Mouse (Mus musculus): Measurements from ENCODE around the gene Rdm1.

Gene Rdm1

DNA sequence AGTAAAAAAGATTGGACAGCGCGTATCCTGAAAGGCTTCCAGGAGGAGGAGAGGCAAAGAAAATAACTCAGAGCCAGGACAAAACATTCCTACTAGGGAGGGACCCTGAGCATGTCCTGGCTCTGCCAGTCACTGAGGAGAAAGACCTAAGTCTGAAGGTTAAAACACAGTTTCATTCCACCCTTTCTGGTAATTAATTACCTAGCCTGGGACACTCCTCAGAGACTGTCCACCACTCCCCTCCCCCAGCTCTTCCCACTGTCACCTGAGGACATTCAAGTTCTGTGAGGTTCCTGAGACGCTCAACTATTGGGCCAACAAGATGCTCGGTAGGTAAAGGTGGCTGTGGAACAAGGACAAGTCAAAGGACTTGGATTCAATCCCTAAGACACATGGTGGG, 48.4 kb downstream of the Rdm1 start:
- in situ Hi-C loops (cut with MboI; ENCODE audit: unreplicated experiment in 2 of 2): no loop called here

DNA sequence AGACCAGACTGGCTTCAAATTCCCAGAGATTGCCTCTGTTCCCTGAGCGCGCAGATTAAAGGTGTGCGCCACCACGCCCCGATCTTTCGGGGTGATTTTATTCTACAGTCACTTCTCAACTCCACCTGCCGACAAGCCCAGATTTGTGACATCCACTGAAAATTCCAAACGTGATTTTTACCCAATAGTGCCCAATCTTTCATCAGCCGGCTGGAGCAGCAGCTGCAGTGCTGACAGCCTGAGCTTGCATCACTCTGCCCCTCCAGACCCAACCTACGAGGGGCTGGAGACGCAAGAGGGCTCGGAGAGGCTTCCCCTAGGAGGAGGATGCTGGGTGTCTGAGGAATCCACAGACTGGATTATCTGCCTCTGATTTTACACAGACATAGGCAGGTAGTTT, 50.7 kb downstream of the Rdm1 start:
- in situ Hi-C loops (cut with MboI; ENCODE audit: unreplicated experiment in 2 of 2): no loop called here

DNA sequence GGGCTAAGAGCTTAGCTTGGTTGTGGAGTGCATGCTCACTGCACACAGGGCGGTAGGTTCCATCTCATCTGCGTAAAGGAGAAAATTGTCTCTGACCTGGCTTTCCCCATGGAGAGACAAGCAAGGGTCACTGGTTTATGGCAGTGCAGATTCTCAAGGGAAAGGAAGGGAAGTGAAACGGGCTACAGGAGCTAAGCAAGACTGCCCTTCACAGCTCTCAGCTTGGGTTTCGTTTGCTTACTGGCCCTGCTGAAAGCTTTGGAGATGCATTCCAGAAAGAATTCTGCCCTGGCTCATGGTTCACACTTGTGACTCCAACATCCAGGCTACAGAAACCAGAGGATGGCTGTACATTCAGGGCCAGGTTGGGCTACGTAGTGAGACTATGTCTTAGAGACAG, 51.8 kb downstream of the Rdm1 start:
- in situ Hi-C loops (cut with MboI; ENCODE audit: unreplicated experiment in 2 of 2): no loop called here

DNA sequence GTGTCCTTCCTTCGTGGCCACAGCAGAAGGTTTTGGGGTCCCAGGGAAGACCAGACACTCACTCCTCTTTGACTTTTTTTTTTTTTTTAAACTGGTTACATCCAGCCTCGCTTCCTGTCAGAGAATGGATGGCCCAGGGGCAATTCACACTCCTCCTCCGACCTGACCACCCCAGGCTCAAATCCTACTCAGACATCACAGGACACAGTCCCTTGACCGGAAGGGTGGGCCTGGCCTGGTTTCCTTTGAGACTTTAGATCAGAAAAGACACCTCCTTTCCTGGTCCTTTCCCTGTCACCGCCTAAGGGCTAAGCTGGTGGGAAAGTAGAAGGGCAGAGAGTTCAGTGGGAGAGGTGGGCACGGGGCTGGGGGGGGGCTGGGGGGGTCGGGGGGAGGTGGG, 52.9 kb downstream of the Rdm1 start:
- in situ Hi-C loops (cut with MboI; ENCODE audit: unreplicated experiment in 2 of 2): no loop called here

DNA sequence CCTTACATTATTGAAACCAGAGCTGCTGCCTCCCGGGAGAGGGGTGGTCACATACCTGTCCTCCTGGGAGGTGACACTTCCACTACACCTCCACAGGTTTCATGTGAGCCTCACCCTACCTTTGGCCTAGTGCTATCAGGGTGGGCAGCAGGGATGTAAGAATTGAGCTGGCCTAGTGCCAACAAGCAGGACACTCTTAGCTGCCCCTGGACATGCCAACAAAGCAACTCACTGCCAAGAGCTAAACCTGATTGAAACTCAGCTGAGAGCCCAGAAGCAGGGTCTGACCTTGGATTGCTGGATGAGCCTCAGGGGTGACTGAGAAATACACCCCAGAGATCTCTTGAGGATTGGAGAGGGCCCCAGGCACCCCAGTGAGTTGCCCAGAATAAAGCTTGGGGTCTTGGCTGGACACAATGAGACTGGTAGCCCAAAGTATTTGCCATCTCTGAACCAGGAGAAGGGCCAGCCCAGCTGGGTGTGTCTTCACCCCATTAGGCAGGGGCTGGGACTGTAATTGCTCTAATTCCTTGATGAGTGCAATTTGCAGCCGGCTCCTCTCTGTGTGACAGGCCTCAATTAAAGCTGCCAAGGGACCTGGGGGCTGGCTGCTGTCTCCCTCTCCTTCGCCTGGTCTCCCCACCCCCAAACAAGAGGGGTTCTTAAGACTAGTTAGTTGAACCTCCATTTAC, 53.8 kb downstream of the Rdm1 start:
- in situ Hi-C loops (cut with MboI; ENCODE audit: unreplicated experiment in 2 of 2): no loop called here

DNA sequence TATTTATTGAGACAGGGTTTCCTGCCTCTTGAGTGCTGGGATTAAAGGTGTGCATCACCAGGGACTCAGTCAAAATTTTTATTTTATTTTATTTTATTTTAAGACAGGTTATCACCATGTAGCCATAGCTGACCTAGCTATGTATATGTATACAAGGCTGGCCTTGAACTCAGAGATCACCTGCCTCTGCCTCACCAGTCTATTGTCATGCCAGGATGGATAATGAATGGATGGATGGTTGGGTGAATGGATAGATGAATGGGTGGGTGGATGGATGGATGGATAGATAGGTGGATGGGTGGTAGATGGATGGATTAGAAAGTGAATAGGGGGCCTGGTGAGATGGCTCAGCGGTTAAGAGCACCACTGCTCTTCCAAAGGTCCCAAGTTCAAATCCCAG, 55.0 kb downstream of the Rdm1 start:
- in situ Hi-C loops (cut with MboI; ENCODE audit: unreplicated experiment in 2 of 2): no loop called here

DNA sequence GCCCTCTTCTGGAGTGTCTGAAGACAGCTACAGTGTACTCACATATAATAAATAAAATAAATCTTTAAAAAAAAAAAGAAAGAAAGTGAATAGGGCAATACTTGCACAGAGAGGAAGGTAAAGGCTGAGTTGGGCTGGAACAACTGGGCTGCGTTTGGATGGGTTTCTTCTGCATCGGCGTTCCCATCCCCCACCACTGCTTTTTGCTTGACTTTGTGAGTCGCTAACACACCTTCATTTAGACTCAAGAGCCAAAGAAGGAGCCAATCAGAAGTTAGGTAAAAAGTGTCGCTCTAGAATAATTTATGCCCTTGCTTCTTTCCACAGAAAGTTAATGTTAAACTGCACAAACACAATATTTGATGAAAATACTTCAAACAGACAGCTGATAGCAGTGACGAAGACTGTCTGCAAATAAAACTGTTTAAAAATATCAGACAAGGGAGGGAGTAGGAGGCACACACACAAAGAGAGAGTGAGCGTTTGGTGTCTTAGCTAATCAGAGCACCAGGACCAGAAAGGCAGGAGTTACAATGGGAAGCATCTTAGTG, 55.5 kb downstream of the Rdm1 start:
- in situ Hi-C loops (cut with MboI; ENCODE audit: unreplicated experiment in 2 of 2): no loop called here
